Mouse (Mus musculus) liver, postnatal 0 days (tissue): ENCODE results near the gene Olfr128. TPM values are rescaled to one million over a fixed set of nuclear protein-coding genes. Genes with fewer than 3 reads are reported as not detected.
"Not testable (repeated sequence)": the region's sequence is repeated elsewhere in the genome, so short reads cannot be mapped to it uniquely, and the experiment has no call there.

Source experiments
- ATAC-seq: fragments of 200-750 bp; cut with Nextera tagmentation; 2 replicates; pipeline ENCODE4 v1.8.0; 2017; ENCODE audit warnings: mild to moderate bottlenecking, moderate library complexity
- DNase-seq: peaks from one replicate; pipeline ENCODE4 v3.0.0-alpha.2; 2016
- H3K27ac ChIP-seq: fragments of 300-500 bp; sonication (generic); 2 replicates; pipeline ENCODE4 v1.5.1; 2014; ENCODE audit warnings: antibody characterized with exemption, moderate library complexity, mild to moderate bottlenecking, low read depth
- H3K27me3 ChIP-seq: fragments of 300-500 bp; sonication (generic); 2 replicates; pipeline ENCODE4 v1.6.1; 2014; ENCODE audit warnings: low read length, control low read depth, mixed read lengths; ENCODE audit not compliant: insufficient read depth
- H3K36me3 ChIP-seq: fragments of 300-500 bp; sonication (generic); replicated peaks from 2 replicates; pipeline ENCODE4 v1.6.1; 2014; ENCODE audit warnings: mild to moderate bottlenecking, control low read depth, low read length, moderate library complexity, mixed read lengths; ENCODE audit not compliant: insufficient read depth
- H3K4me1 ChIP-seq: fragments of 300-500 bp; sonication (generic); 2 replicates; pipeline ENCODE4 v1.6.1; 2014; ENCODE audit warnings: antibody characterized with exemption, mild to moderate bottlenecking, control low read depth; ENCODE audit not compliant: insufficient read depth
- H3K4me2 ChIP-seq: fragments of 300-500 bp; sonication (generic); 2 replicates; pipeline ENCODE4 v1.6.1; 2014; ENCODE audit warnings: low read depth, mild to moderate bottlenecking, low read length, moderate library complexity, mixed read lengths
- H3K4me3 ChIP-seq: fragments of 300-500 bp; sonication (generic); 2 replicates; pipeline ENCODE4 v1.5.1; 2014; ENCODE audit warnings: low read depth, low read length
- H3K9ac ChIP-seq: fragments of 300-500 bp; sonication (generic); replicated peaks from 2 replicates; pipeline ENCODE4 v1.6.1; 2014; ENCODE audit warnings: mild to moderate bottlenecking, moderate library complexity
- H3K9me3 ChIP-seq: fragments of 300-500 bp; sonication (generic); 2 replicates; pipeline ENCODE4 v1.6.1; 2016; ENCODE audit warnings: mild to moderate bottlenecking, control low read depth, low read length, mixed read lengths
- CTCF ChIP-seq: sonication (generic); IDR thresholded peaks from 2 replicates; pipeline ENCODE4 v1.5.1; 2016; ENCODE audit warnings: antibody characterized with exemption, low read depth
- EP300 ChIP-seq: IDR thresholded peaks from 2 replicates; pipeline ENCODE4 v1.6.1; 2016; ENCODE audit warnings: antibody characterized with exemption, low read depth, mild to moderate bottlenecking
- WGBS: fragments of 180-500 bp; shearing (Covaris S2); extraction: QIAGEN DNeasy Blood & Tissue Kit; methylation state at CpG from one replicate; pipeline ENCODE4 v1.1.7; 2014; ENCODE audit not compliant: insufficient replicate concordance; 5-methylcytosine and 5-hydroxymethylcytosine counted together
- polyA plus RNA-seq: library from polyadenylated mRNA; unstranded; fragments of >200 nt; fragmentation: Nextera tagmentation; extraction: Ambion mirVana; gene quantifications from 2 replicates; pipeline ENCODE4 v1.2.1, GENCODE M21; 2015

Olfr128 gene
- polyA plus RNA-seq, result not detected in 2 replicates

DNA sequence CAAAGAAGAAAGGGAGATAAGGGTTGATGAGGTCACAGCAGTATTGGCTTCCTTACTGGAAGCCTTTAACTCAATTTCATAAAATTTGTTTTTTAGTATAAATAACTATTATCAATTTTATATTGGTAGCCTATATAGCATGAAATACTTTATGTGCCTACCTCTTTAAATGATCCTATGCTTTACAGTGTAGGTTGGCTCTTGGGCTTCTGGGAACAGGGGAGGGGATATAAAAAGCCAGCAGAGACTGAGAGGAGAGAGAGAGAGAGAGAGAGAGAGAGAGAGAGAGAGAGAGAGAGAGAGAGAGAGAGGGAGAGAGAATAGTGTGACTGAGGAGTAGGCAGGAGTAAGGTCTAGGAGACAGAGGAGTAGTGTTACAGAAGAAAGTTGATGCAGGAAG is at the start of gene Olfr128:
Gene Olfr128, plus strand, starts transcription at position 301 of the 400 bp plus-strand sequence.
- no peaks in the 10 kb centered on the region for H3K27me3 ChIP-seq
- H3K4me1 ChIP-seq, result no peaks in the 10 kb centered on the region
- no peak within 1 kb of the TSS for H3K4me3 ChIP-seq
- H3K4me2 ChIP-seq, result no peak within 1 kb of the TSS
- H3K9ac ChIP-seq, result no peak within 1 kb of the TSS
- H3K9me3 ChIP-seq, result no peaks in the 10 kb centered on the region
- ATAC-seq, result no peak
- TF ChIP-seq EP300, result no peak
- H3K27ac ChIP-seq, result no peak within 1 kb of the TSS
- no peak for DNase-seq
- H3K36me3 ChIP-seq, result no peaks in the 10 kb centered on the region

DNA sequence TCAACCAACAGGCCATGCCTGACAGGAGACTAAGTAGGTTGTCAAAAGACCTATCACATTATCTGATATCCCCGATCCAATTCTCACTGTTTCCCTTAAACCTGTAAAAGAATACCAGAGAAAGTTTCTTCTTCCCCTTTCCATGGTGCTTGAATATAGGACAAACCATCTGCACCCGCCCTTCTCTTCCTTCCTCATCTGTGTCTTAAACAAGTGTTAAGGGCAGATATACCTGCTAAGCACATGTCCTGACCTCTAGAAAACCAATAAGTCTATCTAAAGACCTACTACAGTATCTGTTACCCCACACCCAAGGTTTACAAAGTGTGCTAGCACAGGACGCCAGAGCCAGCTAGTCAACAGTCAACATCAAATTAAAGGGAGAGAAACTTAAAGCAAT is 46.5 kb upstream of the Olfr128 start:
- Histone ChIP-seq H3K4me3 (no peak overlapping the region), H3K27ac (no peak overlapping the region), H3K9ac (no peak overlapping the region), H3K4me2 (no peak overlapping the region), H3K27me3 (no peaks in the 10 kb centered on the region), H3K9me3 (no peaks in the 10 kb centered on the region), H3K36me3 (no peaks in the 10 kb centered on the region), H3K4me1 (no peaks in the 10 kb centered on the region)
- ATAC-seq (no peak), DNase-seq (no peak)
- WGBS, result 62% methylated on average over 3 of the region's 3 CpGs
- TF ChIP-seq CTCF, result no peak
- TF ChIP-seq EP300, result no peak

DNA sequence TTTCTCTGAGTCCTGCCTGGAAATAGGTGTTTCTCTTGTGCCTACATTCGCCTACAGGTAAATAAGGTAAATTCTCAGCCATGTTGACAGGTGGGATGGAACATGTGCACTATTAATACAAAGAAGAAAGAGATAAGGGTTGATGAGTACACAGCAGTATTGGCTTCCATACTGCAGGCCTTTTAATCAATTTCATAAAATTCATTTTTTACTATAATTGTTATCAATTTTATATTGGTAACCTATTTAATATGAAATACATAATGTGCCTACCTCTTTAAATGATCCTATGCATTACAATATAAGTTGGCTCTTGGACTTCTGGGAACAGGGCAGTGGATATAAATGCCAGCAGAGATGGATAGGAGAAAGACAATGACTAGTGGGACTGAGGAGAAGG is 20.2 kb upstream of the Olfr128 start, which contains the start of gene Olfr127:
Gene Olfr127, plus strand, starts transcription at position 301 of the 400 bp plus-strand sequence.
- DNase-seq (no peak), ATAC-seq (no peak)
- H3K4me2 ChIP-seq, result no peak within 1 kb of the TSS
- WGBS, result 52% methylated on average over 1 of the region's 1 CpGs
- H3K9ac ChIP-seq, result no peak within 1 kb of the TSS
- no peak within 1 kb of the TSS for H3K27ac ChIP-seq
- no peaks in the 10 kb centered on the region for H3K9me3 ChIP-seq
- no peak within 1 kb of the TSS for H3K4me3 ChIP-seq
- H3K4me1 ChIP-seq, result no peaks in the 10 kb centered on the region
- H3K27me3 ChIP-seq, result no peaks in the 10 kb centered on the region
- no peaks in the 10 kb centered on the region for H3K36me3 ChIP-seq
- TF ChIP-seq EP300 (no peak), CTCF (no peak)

DNA sequence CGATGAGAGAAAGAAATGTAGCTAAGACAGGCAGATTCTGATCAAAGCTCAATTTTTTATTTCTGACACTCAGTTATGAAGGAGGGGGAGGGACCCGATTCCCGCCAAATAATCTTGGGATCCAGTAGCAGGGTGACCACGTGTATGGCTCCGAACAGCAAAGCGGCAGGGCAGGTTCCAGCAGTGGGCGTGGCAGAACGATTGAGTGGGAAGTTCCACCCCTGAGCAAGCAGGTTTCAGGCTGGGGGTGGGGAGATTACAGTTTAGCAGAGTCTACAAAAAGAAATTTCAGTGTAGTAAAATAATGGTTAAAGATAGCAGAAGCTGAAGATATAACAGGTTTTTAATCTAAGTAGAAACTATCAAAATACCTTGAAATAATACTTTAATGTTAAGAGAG is 13.5 kb upstream of the Olfr128 start:
- H3K36me3 ChIP-seq, result not testable (repeated sequence)
- WGBS, result 63% methylated on average over 8 of the region's 8 CpGs

DNA sequence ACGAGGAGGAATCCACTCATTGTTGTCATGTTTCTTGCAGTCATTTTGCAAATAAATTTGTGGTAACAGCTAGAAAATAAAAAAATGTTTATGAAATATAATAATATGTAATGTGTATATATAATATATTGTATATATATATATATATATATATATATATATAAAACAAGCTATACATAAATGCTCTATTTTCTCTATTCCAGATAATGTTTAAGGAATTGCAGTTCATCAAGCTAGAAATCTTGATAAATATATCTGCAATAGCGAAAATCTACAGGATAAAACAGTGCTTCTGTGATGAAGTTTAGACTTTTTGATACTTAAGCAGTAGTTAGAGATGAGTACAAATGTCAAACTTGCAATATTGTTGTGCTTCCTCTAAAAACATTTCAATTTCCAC is 32.6 kb downstream of the Olfr128 start, which contains the start of gene Olfr761:
Gene Olfr761, minus strand, starts transcription at position 101 of the 400 bp plus-strand sequence.
- Histone ChIP-seq H3K9ac (no peak within 1 kb of the TSS), H3K4me1 (no peaks in the 10 kb centered on the region), H3K27ac (no peak within 1 kb of the TSS), H3K36me3 (no peaks in the 10 kb centered on the region), H3K4me2 (no peak within 1 kb of the TSS), H3K4me3 (no peak within 1 kb of the TSS), H3K9me3 (no peaks in the 10 kb centered on the region), H3K27me3 (no peaks in the 10 kb centered on the region)
- no peak for ATAC-seq
- 43% methylated on average over 2 of the region's 2 CpGs for WGBS
- no peak for DNase-seq
- TF ChIP-seq CTCF, result no peak
- no peak for TF ChIP-seq EP300

More for the DNA sequence above, 13.5 kb upstream of the Olfr128 start:
- not testable (repeated sequence) for ATAC-seq, H3K4me1 ChIP-seq, H3K4me3 ChIP-seq, H3K4me2 ChIP-seq, H3K27ac ChIP-seq, DNase-seq, H3K9ac ChIP-seq, H3K27me3 ChIP-seq, H3K9me3 ChIP-seq

DNA sequence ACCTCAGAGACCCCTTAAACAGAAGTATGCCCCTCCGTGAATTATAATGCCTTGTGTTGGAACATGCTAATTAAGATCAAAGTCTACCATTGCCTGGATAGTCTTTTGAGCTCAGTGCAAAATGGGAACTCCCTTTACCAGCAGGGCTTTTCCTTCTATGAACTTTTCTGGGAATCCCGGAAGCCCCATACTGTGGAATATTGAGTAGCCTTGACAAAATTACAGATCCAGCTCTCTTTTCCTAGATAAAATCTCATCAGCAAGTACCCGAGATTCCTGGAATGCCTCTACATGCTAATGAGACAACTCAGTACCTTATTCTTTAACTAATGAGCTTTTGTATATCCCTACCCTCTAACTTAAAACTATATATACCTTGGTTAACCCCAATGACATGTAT is 53.2 kb downstream of the Olfr128 start:
- no peaks in the 10 kb centered on the region for H3K27me3 ChIP-seq
- no peak overlapping the region for H3K9ac ChIP-seq
- DNase-seq (no peak), ATAC-seq (no peak)
- H3K4me2 ChIP-seq, result no peak overlapping the region
- TF ChIP-seq CTCF (no peak), EP300 (no peak)
- 68% methylated on average over 3 of the region's 3 CpGs for WGBS
- H3K4me3 ChIP-seq, result no peak overlapping the region
- H3K36me3 ChIP-seq, result no peaks in the 10 kb centered on the region
- H3K27ac ChIP-seq, result no peak overlapping the region
- no peaks in the 10 kb centered on the region for H3K4me1 ChIP-seq
- H3K9me3 ChIP-seq, result no peaks in the 10 kb centered on the region

Other genes starting within 250 kb of the Olfr128 start
- not detected in 2 replicates for gene Olfr119, start 224.0 kb upstream of the Olfr128 start, polyA plus RNA-seq
- not detected in 2 replicates for gene Olfr120, start 198.7 kb upstream of the Olfr128 start, polyA plus RNA-seq
- gene Olfr121, start 171.7 kb upstream of the Olfr128 start, polyA plus RNA-seq, result not detected in 2 replicates
- not detected in 2 replicates for gene Olfr122, start 151.9 kb upstream of the Olfr128 start, polyA plus RNA-seq
- gene Olfr123, start 127.0 kb upstream of the Olfr128 start, polyA plus RNA-seq, result not detected in 2 replicates
- gene Olfr124, start 120.7 kb upstream of the Olfr128 start, polyA plus RNA-seq, result not detected in 2 replicates
- gene Olfr125, start 87.6 kb upstream of the Olfr128 start, polyA plus RNA-seq, result not detected in 2 replicates
- gene Olfr126, start 73.1 kb upstream of the Olfr128 start, polyA plus RNA-seq, result not detected in 2 replicates
- gene Olfr127, start 20.1 kb upstream of the Olfr128 start, polyA plus RNA-seq, result not detected in 2 replicates
- not detected in 2 replicates for gene Olfr761, start 32.5 kb downstream of the Olfr128 start, polyA plus RNA-seq
- not detected in 2 replicates for gene Olfr129, start 139.5 kb downstream of the Olfr128 start, polyA plus RNA-seq
- not detected in 2 replicates for gene Olfr130, start 143.4 kb downstream of the Olfr128 start, polyA plus RNA-seq
- not detected in 2 replicates for gene Olfr131, start 168.1 kb downstream of the Olfr128 start, polyA plus RNA-seq
- gene Olfr132, start 214.0 kb downstream of the Olfr128 start, polyA plus RNA-seq, result not detected in 2 replicates
- not detected in 2 replicates for gene Olfr133, start 224.7 kb downstream of the Olfr128 start, polyA plus RNA-seq